Mouse (Mus musculus) MEL (cell line): Measurements from ENCODE around the gene Pfpl. TPM values are rescaled to one million over a fixed set of nuclear protein-coding genes. Genes with fewer than 3 reads are reported as not detected.

Experiments used
- DNase-seq: peaks from one replicate; pipeline ENCODE4 v3.0.0; 2011; ENCODE audit warnings: low read depth, low spot score
- H3K27ac ChIP-seq: 2 replicates; pipeline ENCODE4 v1.5.1; 2012; ENCODE audit warnings: low read depth, mild to moderate bottlenecking, control low read depth, low read length, moderate library complexity; ENCODE audit not compliant: control insufficient read depth
- H3K27me3 ChIP-seq, 2 experiments: fragments of 150-350 bp in 1 of 2; sonication (generic) in 1 of 2; 2 replicates each; pipeline ENCODE4 v1.6.1; 2012; ENCODE audit warnings: low read length in 2 of 2, mild to moderate bottlenecking in 2 of 2, improper control_type of control experiment in 1 of 2, moderate library complexity in 1 of 2; ENCODE audit not compliant: insufficient read depth in 2 of 2, control insufficient read depth in 1 of 2
- H3K36me3 ChIP-seq, 2 experiments: 2 replicates each; pipeline ENCODE4 v1.6.1; 2012 to 2014; ENCODE audit warnings: low read length in 2 of 2, improper control_type of control experiment in 1 of 2, inconsistent platforms in 1 of 2, mild to moderate bottlenecking in 1 of 2; ENCODE audit not compliant: insufficient read depth in 2 of 2, control insufficient read depth in 1 of 2
- H3K4me1 ChIP-seq, 2 experiments: fragments of 150-350 bp in 1 of 2; sonication (generic) in 1 of 2; 2 replicates each; pipeline ENCODE4 v1.6.1; 2012; ENCODE audit warnings: low read length in 2 of 2, improper control_type of control experiment in 1 of 2, mild to moderate bottlenecking in 1 of 2; ENCODE audit not compliant: insufficient read depth in 2 of 2, control insufficient read depth in 1 of 2
- H3K4me3 ChIP-seq, 2 experiments: fragments of 150-350 bp in 1 of 2; sonication (generic) in 1 of 2; 2 replicates each; pipeline ENCODE4 v1.5.1; 2012; ENCODE audit warnings: low read depth in 2 of 2, low read length in 2 of 2, mild to moderate bottlenecking in 2 of 2, moderate library complexity in 2 of 2, control low read depth in 1 of 2, improper control_type of control experiment in 1 of 2; ENCODE audit not compliant: control insufficient read depth in 1 of 2, insufficient read depth in 1 of 2
- H3K79me2 ChIP-seq: 2 replicates; pipeline ENCODE4 v1.6.1; 2012; ENCODE audit warnings: mild to moderate bottlenecking, low read length, moderate library complexity; ENCODE audit not compliant: control insufficient read depth, poor library complexity, insufficient read depth
- H3K9ac ChIP-seq: 2 replicates; pipeline ENCODE4 v1.6.1; 2012; ENCODE audit warnings: low read depth, mild to moderate bottlenecking, control low read depth, low read length, moderate library complexity; ENCODE audit not compliant: control insufficient read depth, poor library complexity, severe bottlenecking
- H3K9me3 ChIP-seq: fragments of 150-350 bp; sonication (generic); replicated peaks from 2 replicates; pipeline ENCODE4 v1.6.1; 2012; ENCODE audit warnings: mild to moderate bottlenecking, low read length, improper control_type of control experiment, moderate library complexity; ENCODE audit not compliant: insufficient read depth
- CHD2 ChIP-seq: IDR thresholded peaks from 2 replicates; pipeline ENCODE4 v1.6.1; 2011; ENCODE audit warnings: low read length, improper control_type of control experiment
- E2F4 ChIP-seq: IDR thresholded peaks from 2 replicates; pipeline ENCODE4 v1.6.1; 2011; ENCODE audit warnings: low read depth, low read length, improper control_type of control experiment, borderline replicate concordance
- ETS1 ChIP-seq: IDR thresholded peaks from 2 replicates; pipeline ENCODE4 v1.6.1; 2012; ENCODE audit warnings: low read depth, mild to moderate bottlenecking, inconsistent platforms, low read length, improper control_type of control experiment, moderate library complexity
- JUND ChIP-seq: IDR thresholded peaks from 2 replicates; pipeline ENCODE4 v1.6.1; 2011; ENCODE audit warnings: low read depth, mild to moderate bottlenecking, improper control_type of control experiment, low read length
- KAT2A ChIP-seq: conservative IDR thresholded peaks from 2 replicates; pipeline ENCODE4 v1.6.1; 2012; ENCODE audit warnings: low read depth, low read length, improper control_type of control experiment, inconsistent platforms
- MAFK ChIP-seq: IDR thresholded peaks from 2 replicates; pipeline ENCODE4 v1.6.1; 2011; ENCODE audit warnings: low read depth, mild to moderate bottlenecking, low read length, improper control_type of control experiment, borderline replicate concordance
- MAZ ChIP-seq: IDR thresholded peaks from 2 replicates; pipeline ENCODE4 v1.6.1; 2012; ENCODE audit warnings: low read depth, mild to moderate bottlenecking, inconsistent platforms, low read length, improper control_type of control experiment
- MEF2A ChIP-seq: IDR thresholded peaks from 2 replicates; pipeline ENCODE4 v1.6.1; 2014; ENCODE audit warnings: low read depth, mild to moderate bottlenecking, inconsistent platforms, low read length, improper control_type of control experiment; ENCODE audit not compliant: poor library complexity, insufficient replicate concordance, severe bottlenecking; ENCODE audit errors: extremely low read depth
- POLR2AphosphoS2 ChIP-seq: IDR thresholded peaks from 2 replicates; pipeline ENCODE4 v1.6.1; 2011; ENCODE audit warnings: low read length, improper control_type of control experiment
- RAD21 ChIP-seq: IDR thresholded peaks from 2 replicates; pipeline ENCODE4 v1.6.1; 2011; ENCODE audit warnings: mild to moderate bottlenecking, low read depth, low read length, improper control_type of control experiment
- SMC3 ChIP-seq: IDR thresholded peaks from 2 replicates; pipeline ENCODE4 v1.6.1; 2011; ENCODE audit warnings: low read depth, low read length, improper control_type of control experiment
- USF2 ChIP-seq, 2 experiments: IDR thresholded peaks; 2 replicates each; pipeline ENCODE4 v1.6.1; 2011 to 2012; ENCODE audit warnings: improper control_type of control experiment in 2 of 2, low read length in 2 of 2, borderline replicate concordance in 1 of 2, inconsistent platforms in 1 of 2, low read depth in 1 of 2, mild to moderate bottlenecking in 1 of 2; ENCODE audit not compliant: insufficient read depth in 1 of 2
- ZC3H11A ChIP-seq: IDR thresholded peaks from 2 replicates; pipeline ENCODE4 v1.6.1; 2012; ENCODE audit warnings: low read depth, mild to moderate bottlenecking, inconsistent platforms, low read length, improper control_type of control experiment
- polyA plus RNA-seq, 2 experiments: library from polyadenylated mRNA; stranded (reverse) in 1 of 2; unstranded in 1 of 2; fragments of >175 nt in 1 of 2; fragments of >200 nt in 1 of 2; gene quantifications; 2 replicates each; pipeline versions ENCODE4 v1.2.1 to v1.2.4; 2012; ENCODE audit warnings: low replicate concordance in 2 of 2, low read depth in 1 of 2; ENCODE audit not compliant: insufficient read length in 2 of 2, insufficient read depth in 1 of 2, missing spikeins in 1 of 2
- total RNA-seq: library from RNA; depleted of rRNA; stranded (reverse); fragments of 300-350 nt; gene quantifications from 2 replicates; pipeline ENCODE4 v1.2.3, GENCODE M21; 2012

The Pfpl gene
- total and polyA plus RNA-seq, 3 experiments = not detected

GRCm38 (mm10) chr19:12459516-12459915 lies 31.8 kb downstream of the Pfpl start:
- Histone ChIP-seq H3K79me2 (no peaks in the 10 kb centered on the region), H3K9me3 (no peaks in the 10 kb centered on the region), H3K9ac (no peak overlapping the region), H3K4me3 (no peak overlapping the region), H3K36me3 (peaks cover 0 to 9% of the 10 kb centered on the region in 2 experiments; a peak in 2 of 4 replicates), H3K4me1 (peaks cover 2 to 4% of the 10 kb centered on the region in 2 experiments; a peak in 2 of 4 replicates), H3K27ac (no peak overlapping the region), H3K27me3 (no peaks in the 10 kb centered on the region; a peak in 1 of 4 replicates)
- TF ChIP-seq ETS1 (no peak), CHD2 (no peak), MEF2A (no peak), ZC3H11A (no peak), E2F4 (no peak), SMC3 (no peak), USF2 (IDR thresholded peaks at IDR 0.05; ENCODE audit: borderline replicate concordance in 1 of 2, insufficient read depth in 1 of 2, low read depth in 1 of 2, low read length in 2 of 2) (no peak), MAZ (no peak)
- no peak for DNase-seq

- TF ChIP-seq MAFK (no peak), JUND (no peak), RAD21 (no peak), KAT2A (no peak), POLR2AphosphoS2 (no peak)
- H3K4me3 ChIP-seq = no peak within 1 kb of the TSS
- H3K4me1 ChIP-seq = peaks cover 3 to 4% of the 10 kb centered on the region in 2 experiments; a peak in 2 of 4 replicates
Observed at GRCm38 (mm10) chr19:12460282-12461249, 32.9 kb downstream of the Pfpl start, which contains the start of gene Mpeg1. TSS of gene Mpeg1 (plus strand) at chr19:12460779.

More at GRCm38 (mm10) chr19:12460282-12461249, 32.9 kb downstream of the Pfpl start, which contains the start of gene Mpeg1:
- Histone ChIP-seq H3K27ac (no peak within 1 kb of the TSS), H3K9me3 (no peaks in the 10 kb centered on the region), H3K79me2 (no peaks in the 10 kb centered on the region), H3K27me3 (no peaks in the 10 kb centered on the region; a peak in 1 of 4 replicates), H3K36me3 (peaks cover 0 to 9% of the 10 kb centered on the region in 2 experiments; a peak in 2 of 4 replicates), H3K9ac (no peak within 1 kb of the TSS)
- DNase-seq = peak; percentile 20
